Mouse (Mus musculus) spleen, postnatal 36 days (tissue): ENCODE measurements around the gene Gin1.

Experiments
- DNase-seq, 2 experiments: peaks; one replicate each; pipeline ENCODE4 v3.0.0; 2022; ENCODE audit warnings: low spot score in 2 of 2, mixed read lengths in 1 of 2

Gene Gin1

GRCm38 (mm10) chr1:97787674-97788073 is 17.7 kb downstream of the Gin1 start:
- DNase-seq = no peak

- no peak for DNase-seq
These were observed 18.5 kb downstream of the Gin1 start for GRCm38 (mm10) chr1:97788490-97788889.

GRCm38 (mm10) chr1:97794110-97794509 is 24.1 kb downstream of the Gin1 start:
- no peak for DNase-seq

DNA sequence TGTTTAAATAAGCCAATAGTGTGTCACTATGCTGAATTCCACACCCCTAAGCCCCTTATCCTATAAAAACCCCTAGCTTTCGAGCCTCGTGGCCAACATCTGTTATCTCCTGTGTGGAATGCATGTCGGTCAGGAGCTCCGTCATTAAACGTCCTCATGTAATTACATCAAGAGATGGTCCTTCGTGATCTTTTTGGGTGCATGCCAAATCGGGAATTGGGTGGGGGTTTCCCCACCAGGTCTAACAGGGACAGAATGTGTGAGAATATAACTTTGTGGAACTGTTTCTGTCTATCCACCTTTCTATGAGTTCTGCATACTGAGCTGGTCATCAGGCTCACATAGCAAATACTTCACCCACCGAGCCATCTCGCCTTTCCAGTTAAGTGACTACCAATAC is 26.0 kb downstream of the Gin1 start:
- DNase-seq = no peak

DNA sequence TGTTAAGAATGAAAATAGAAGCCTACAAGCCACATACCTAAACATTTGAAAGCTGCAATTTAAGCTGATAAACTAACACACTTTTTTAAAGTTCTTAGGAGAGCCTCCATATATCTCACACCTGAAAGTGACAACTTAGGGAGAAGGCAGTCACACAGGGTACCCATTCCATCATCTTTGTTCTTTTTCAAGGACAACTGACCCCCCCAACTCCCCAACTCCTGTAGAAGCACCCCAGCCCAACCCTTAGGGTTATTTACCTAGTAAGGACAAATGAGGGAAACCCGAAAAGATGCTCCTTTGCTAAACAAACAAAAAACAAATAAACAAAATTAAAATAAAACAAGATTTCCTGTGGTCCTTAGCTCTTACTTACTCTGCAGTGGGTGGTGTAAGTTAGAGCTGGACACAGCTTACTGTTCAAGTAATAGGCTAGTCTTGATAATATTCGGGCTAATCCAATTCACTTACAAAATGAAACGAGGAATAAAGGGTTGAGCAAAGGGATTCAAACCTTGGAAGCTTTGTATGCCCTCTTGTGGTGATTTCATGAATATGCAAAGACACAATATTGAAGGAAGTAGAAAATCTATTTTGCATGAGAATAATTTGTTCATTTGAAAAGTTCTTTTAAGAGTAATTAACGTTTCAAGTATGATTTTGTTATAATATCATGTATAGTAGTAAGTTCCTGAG is 32.4 kb downstream of the Gin1 start:
- no peak for DNase-seq

DNA sequence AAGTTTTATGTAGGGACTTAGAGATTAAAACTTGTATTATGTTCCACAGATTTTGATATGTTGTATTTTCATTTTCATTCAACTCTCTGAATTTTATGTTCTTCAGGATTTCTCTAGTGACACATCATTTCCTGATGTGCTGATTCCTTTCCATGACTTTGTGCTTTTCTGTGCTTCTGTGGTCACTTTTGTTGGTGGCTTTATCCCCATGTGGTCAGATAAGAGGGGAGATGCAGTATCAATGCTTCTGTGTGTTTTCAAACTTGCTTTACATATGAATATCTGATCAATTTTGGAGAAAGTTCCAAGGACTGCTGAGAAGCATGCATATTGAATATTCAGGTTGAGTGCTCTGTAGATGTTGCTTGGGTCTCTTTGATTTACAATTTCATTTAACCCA is 34.5 kb downstream of the Gin1 start:
- no peak for DNase-seq

DNA sequence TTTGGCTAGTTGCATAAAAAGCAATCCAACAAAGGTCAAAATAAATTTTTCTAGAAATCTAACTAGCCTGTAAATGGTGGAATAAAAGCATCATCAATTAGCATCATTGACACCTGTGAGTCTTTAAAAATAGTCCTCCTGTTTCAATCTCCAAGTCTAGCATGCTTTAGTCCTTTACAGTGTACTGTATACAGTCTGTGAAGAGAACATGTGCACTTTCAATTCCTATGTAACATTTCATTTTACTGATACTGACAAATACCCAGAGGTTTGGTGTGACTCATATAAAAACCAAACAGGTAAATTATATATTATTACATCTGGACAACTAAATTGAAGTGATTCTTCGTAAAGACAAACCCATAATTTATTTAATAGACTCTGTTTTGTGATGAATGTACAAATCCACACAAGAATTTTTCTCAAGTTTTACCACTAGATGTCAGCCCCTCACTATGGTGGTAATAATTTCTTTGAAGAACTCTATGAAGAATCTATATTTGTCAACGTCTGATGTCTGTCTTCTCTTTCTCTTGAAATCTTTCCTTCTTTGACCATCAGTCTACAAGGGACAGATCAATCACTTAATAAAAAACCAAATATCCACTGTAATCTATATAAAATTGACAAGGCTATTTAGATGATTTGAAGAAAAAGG is 39.4 kb downstream of the Gin1 start:
- DNase-seq = no peak

DNA sequence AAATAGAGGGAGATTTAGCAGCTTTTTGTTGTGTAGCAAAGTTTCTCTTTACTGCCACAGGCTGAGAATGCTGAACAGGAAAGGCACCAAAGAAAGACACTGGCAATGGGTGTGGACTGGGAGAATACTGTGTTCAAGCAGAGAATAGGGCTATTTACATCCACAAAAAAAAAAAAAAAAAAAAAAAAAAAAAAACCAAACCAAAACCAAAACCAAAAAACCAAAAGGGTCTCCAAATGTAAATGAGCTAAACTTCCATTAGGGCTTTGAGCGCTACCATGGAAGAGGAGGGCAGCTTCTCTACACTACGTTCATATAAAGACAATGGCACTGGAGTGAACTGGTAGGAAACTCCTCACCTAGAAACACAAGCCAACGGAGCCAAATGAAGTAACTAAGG is 51.3 kb downstream of the Gin1 start:
- no peak for DNase-seq

DNA sequence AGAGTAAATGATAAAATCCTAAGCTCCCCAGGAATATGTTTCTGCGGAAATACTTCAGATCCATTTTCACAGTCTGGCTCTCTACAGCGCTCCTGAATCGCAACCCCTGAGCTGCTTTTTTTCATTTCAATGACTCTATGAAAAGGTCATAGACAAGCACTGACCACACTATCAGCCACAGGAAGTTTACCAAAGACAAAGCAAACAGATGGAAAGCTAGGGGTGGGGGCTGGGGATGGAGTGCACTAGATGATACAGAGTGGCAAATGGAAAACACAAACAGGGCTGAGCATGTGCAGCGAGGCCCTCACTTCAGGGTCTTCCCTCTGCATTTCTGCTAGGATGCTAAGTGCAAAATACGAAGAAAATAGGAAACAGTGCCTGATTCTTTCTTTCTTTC is 52.2 kb downstream of the Gin1 start:
- DNase-seq = no peak

DNA sequence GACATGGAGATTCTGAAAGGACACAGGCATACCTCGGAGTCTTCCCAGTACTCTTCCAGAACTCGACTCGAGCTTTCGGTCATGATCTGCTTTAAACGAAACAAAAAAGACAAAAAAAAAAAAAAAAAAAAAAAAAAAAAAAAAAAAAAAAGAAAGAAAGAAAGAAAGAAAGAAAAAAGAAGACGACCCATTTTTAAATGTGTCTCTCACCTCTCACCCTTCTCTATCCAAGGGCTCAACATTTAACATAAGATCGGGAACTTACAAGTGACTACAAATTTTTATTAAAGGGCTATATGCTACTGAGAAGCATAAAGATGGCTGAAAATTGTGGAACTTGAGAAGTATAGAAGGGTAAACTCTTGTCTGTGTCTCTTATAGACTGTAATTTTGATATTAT is 52.9 kb downstream of the Gin1 start:
- no peak for DNase-seq

GRCm38 (mm10) chr1:97827566-97827965 is 57.6 kb downstream of the Gin1 start:
- DNase-seq = no peak

DNA sequence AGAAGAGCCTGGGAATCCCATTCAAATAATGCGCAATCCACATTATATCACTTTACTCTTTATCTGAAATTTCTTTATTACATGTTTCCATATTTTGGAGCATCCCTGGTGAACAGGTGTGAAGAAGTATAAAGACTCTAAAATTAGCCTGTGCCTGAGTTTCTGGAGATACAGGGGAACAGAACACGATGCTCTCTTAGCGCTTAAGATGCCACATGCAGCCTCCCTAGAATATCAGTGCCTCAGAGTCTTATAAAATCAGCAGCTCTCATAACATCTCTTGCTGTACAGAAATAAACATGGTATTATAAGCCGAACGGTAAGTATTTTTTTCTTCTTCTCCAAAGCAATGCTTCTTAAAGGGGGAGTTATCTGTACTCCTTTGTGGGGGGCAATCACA is 58.1 kb downstream of the Gin1 start:
- no peak for DNase-seq

- no peak for DNase-seq
These were observed 63.7 kb downstream of the Gin1 start for GRCm38 (mm10) chr1:97833466-97834353.

DNA sequence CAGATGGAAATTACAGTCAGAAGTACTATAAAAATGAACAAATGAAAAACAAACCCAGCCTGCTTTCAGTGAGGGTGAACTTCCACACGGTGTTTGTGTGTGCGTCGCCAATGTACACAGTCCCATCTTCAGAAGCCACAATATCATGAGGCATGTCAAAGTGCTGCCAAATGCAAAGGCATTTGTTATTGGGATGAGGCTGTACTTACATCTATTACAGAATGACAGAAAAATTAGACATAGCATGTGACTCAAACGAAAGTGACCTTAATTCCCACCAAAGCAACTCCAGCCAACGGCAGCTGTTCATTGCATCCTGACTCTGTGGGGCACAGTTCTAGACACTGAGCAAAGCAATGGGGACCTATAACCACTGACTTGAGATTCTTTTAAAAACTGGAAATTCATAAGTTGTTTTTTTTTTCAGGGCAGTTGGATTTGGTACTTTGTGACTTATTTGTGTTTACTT is 64.4 kb downstream of the Gin1 start:
- DNase-seq = no peak
